Mouse (Mus musculus): ENCODE results near the gene Bdh1. TPM values are rescaled to one million over a fixed set of nuclear protein-coding genes. Genes with fewer than 3 reads are reported as not detected.

The Bdh1 gene
- total RNA-seq, 1 experiment = 12.0 TPM

- Histone ChIP-seq H3K9ac (ENCODE audit: insufficient read depth, low read depth, low read length, poor library complexity, severe bottlenecking) (no peak overlapping the region), H3K9me3 (ENCODE audit: control insufficient read depth, insufficient read depth, low read depth, low read length) (no peaks in the 10 kb centered on the region), H3K4me3 (ENCODE audit: insufficient read depth in 1 of 2, low read depth in 1 of 2, low read length in 2 of 2, poor library complexity in 1 of 2, severe bottlenecking in 1 of 2) (no peak overlapping the region), H3K4me1 (ENCODE audit: control insufficient read depth in 2 of 2, insufficient read depth in 2 of 2, low read length in 2 of 2, poor library complexity in 1 of 2) (peaks cover 2 to 8% of the 10 kb centered on the region in 2 experiments; a peak in 2 of 4 replicates), H3K27ac (ENCODE audit: insufficient read depth, low read depth, low read length, poor library complexity, severe bottlenecking) (no peak overlapping the region), H3K36me3 (ENCODE audit: control insufficient read depth, insufficient read depth, low read length, poor library complexity, severe bottlenecking) (no peaks in the 10 kb centered on the region)
- no peak for TF ChIP-seq ZNF384 (IDR thresholded peaks at IDR 0.05; ENCODE audit: low read depth, low read length)
- no peak for DNase-seq (ENCODE audit: low read depth, low spot score)
- in situ Hi-C loops (cut with MboI; ENCODE audit: low sequenced_read_pairs in 2 of 2, unreplicated experiment in 2 of 2) = no loop called here
Measured at GRCm38 (mm10) chr16:31415885-31416450, 6.1 kb upstream of the Bdh1 start.

GRCm38 (mm10) chr16:31418704-31419103, 3.4 kb upstream of the Bdh1 start:
- Histone ChIP-seq H3K4me1 (ENCODE audit: control insufficient read depth in 2 of 2, insufficient read depth in 2 of 2, low read length in 2 of 2, poor library complexity in 1 of 2) (peaks cover 0 to 2% of the 10 kb centered on the region in 2 experiments; a peak in 1 of 4 replicates), H3K9ac (ENCODE audit: insufficient read depth, low read depth, low read length, poor library complexity, severe bottlenecking) (no peak overlapping the region), H3K4me3 (ENCODE audit: insufficient read depth in 1 of 2, low read depth in 1 of 2, low read length in 2 of 2, poor library complexity in 1 of 2, severe bottlenecking in 1 of 2) (no peak overlapping the region), H3K27ac (ENCODE audit: insufficient read depth, low read depth, low read length, poor library complexity, severe bottlenecking) (no peak overlapping the region), H3K36me3 (ENCODE audit: control insufficient read depth, insufficient read depth, low read length, poor library complexity, severe bottlenecking) (no peaks in the 10 kb centered on the region), H3K9me3 (ENCODE audit: control insufficient read depth, insufficient read depth, low read depth, low read length) (no peaks in the 10 kb centered on the region)
- no peak for DNase-seq (ENCODE audit: low read depth, low spot score)
- TF ChIP-seq ZNF384 (IDR thresholded peaks at IDR 0.05; ENCODE audit: low read depth, low read length) (no peak), MAFK (IDR thresholded peaks at IDR 0.05; ENCODE audit: insufficient read depth, low read depth, low read length) (no peak), HCFC1 (IDR thresholded peaks at IDR 0.05; ENCODE audit: borderline replicate concordance, insufficient read depth, low read length) (no peak), CHD2 (IDR thresholded peaks at IDR 0.05; ENCODE audit: low read depth, low read length) (no peak), ZC3H11A (IDR thresholded peaks at IDR 0.05; ENCODE audit: borderline replicate concordance, low read depth, low read length) (no peak)
- in situ Hi-C loops (cut with MboI; ENCODE audit: low sequenced_read_pairs in 2 of 2, unreplicated experiment in 2 of 2) = no loop called here

GRCm38 (mm10) chr16:31419457-31419856, 2.6 kb upstream of the Bdh1 start:
- no peak overlapping the region for H3K4me3 ChIP-seq (ENCODE audit: insufficient read depth in 1 of 2, low read depth in 1 of 2, low read length in 2 of 2, poor library complexity in 1 of 2, severe bottlenecking in 1 of 2)
- in situ Hi-C loops (cut with MboI; ENCODE audit: low sequenced_read_pairs in 2 of 2, unreplicated experiment in 2 of 2) = no loop called here

GRCm38 (mm10) chr16:31422722-31423121, 642 bp downstream of the Bdh1 start:
- H3K27ac ChIP-seq (ENCODE audit: insufficient read depth, low read depth, low read length, poor library complexity, severe bottlenecking) = no peak overlapping the region
- H3K9ac ChIP-seq (ENCODE audit: insufficient read depth, low read depth, low read length, poor library complexity, severe bottlenecking) = no peak overlapping the region
- in situ Hi-C loops (cut with MboI; ENCODE audit: low sequenced_read_pairs in 2 of 2, unreplicated experiment in 2 of 2) = no loop called here
- no peaks in the 10 kb centered on the region for H3K36me3 ChIP-seq (ENCODE audit: control insufficient read depth, insufficient read depth, low read length, poor library complexity, severe bottlenecking)
- no peak overlapping the region for H3K4me3 ChIP-seq (ENCODE audit: insufficient read depth in 1 of 2, low read depth in 1 of 2, low read length in 2 of 2, poor library complexity in 1 of 2, severe bottlenecking in 1 of 2)
- DNase-seq (ENCODE audit: low read depth, low spot score) = no peak
- H3K4me1 ChIP-seq (ENCODE audit: control insufficient read depth in 2 of 2, insufficient read depth in 2 of 2, low read length in 2 of 2, poor library complexity in 1 of 2) = peaks cover 0 to 4% of the 10 kb centered on the region in 2 experiments; a peak in 1 of 4 replicates
- no peaks in the 10 kb centered on the region for H3K9me3 ChIP-seq (ENCODE audit: control insufficient read depth, insufficient read depth, low read depth, low read length)
- TF ChIP-seq ZC3H11A (IDR thresholded peaks at IDR 0.05; ENCODE audit: borderline replicate concordance, low read depth, low read length) = no peak
- no peak for TF ChIP-seq HCFC1 (IDR thresholded peaks at IDR 0.05; ENCODE audit: borderline replicate concordance, insufficient read depth, low read length)
- no peak for TF ChIP-seq ZNF384 (IDR thresholded peaks at IDR 0.05; ENCODE audit: low read depth, low read length)
- TF ChIP-seq MAFK (IDR thresholded peaks at IDR 0.05; ENCODE audit: insufficient read depth, low read depth, low read length) = no peak
- TF ChIP-seq CHD2 (IDR thresholded peaks at IDR 0.05; ENCODE audit: low read depth, low read length) = no peak

More at GRCm38 (mm10) chr16:31419457-31419856, 2.6 kb upstream of the Bdh1 start:
- TF ChIP-seq MAFK (IDR thresholded peaks at IDR 0.05; ENCODE audit: insufficient read depth, low read depth, low read length) (no peak), ZC3H11A (IDR thresholded peaks at IDR 0.05; ENCODE audit: borderline replicate concordance, low read depth, low read length) (no peak), HCFC1 (IDR thresholded peaks at IDR 0.05; ENCODE audit: borderline replicate concordance, insufficient read depth, low read length) (no peak), CHD2 (IDR thresholded peaks at IDR 0.05; ENCODE audit: low read depth, low read length) (no peak)
- Histone ChIP-seq H3K27ac (ENCODE audit: insufficient read depth, low read depth, low read length, poor library complexity, severe bottlenecking) (no peak overlapping the region), H3K36me3 (ENCODE audit: control insufficient read depth, insufficient read depth, low read length, poor library complexity, severe bottlenecking) (no peaks in the 10 kb centered on the region), H3K4me1 (ENCODE audit: control insufficient read depth in 2 of 2, insufficient read depth in 2 of 2, low read length in 2 of 2, poor library complexity in 1 of 2) (peaks cover 0 to 5% of the 10 kb centered on the region in 2 experiments; a peak in 1 of 4 replicates), H3K9me3 (ENCODE audit: control insufficient read depth, insufficient read depth, low read depth, low read length) (no peaks in the 10 kb centered on the region), H3K9ac (ENCODE audit: insufficient read depth, low read depth, low read length, poor library complexity, severe bottlenecking) (no peak overlapping the region)
- no peak for DNase-seq (ENCODE audit: low read depth, low spot score)

GRCm38 (mm10) chr16:31423368-31423767, 1.3 kb downstream of the Bdh1 start:
- TF ChIP-seq ZNF384 (IDR thresholded peaks at IDR 0.05; ENCODE audit: low read depth, low read length) (no peak), MAFK (IDR thresholded peaks at IDR 0.05; ENCODE audit: insufficient read depth, low read depth, low read length) (no peak), CHD2 (IDR thresholded peaks at IDR 0.05; ENCODE audit: low read depth, low read length) (no peak), HCFC1 (IDR thresholded peaks at IDR 0.05; ENCODE audit: borderline replicate concordance, insufficient read depth, low read length) (no peak), ZC3H11A (IDR thresholded peaks at IDR 0.05; ENCODE audit: borderline replicate concordance, low read depth, low read length) (no peak)
- H3K27ac ChIP-seq (ENCODE audit: insufficient read depth, low read depth, low read length, poor library complexity, severe bottlenecking) = no peak overlapping the region
- no peak for DNase-seq (ENCODE audit: low read depth, low spot score)
- H3K4me3 ChIP-seq (ENCODE audit: insufficient read depth in 1 of 2, low read depth in 1 of 2, low read length in 2 of 2, poor library complexity in 1 of 2, severe bottlenecking in 1 of 2) = no peak overlapping the region
- no peak overlapping the region for H3K9ac ChIP-seq (ENCODE audit: insufficient read depth, low read depth, low read length, poor library complexity, severe bottlenecking)
- peaks cover 0 to 4% of the 10 kb centered on the region in 2 experiments; a peak in 1 of 4 replicates for H3K4me1 ChIP-seq (ENCODE audit: control insufficient read depth in 2 of 2, insufficient read depth in 2 of 2, low read length in 2 of 2, poor library complexity in 1 of 2)
- no peaks in the 10 kb centered on the region for H3K9me3 ChIP-seq (ENCODE audit: control insufficient read depth, insufficient read depth, low read depth, low read length)
- no peaks in the 10 kb centered on the region for H3K36me3 ChIP-seq (ENCODE audit: control insufficient read depth, insufficient read depth, low read length, poor library complexity, severe bottlenecking)
- in situ Hi-C loops (cut with MboI; ENCODE audit: low sequenced_read_pairs in 2 of 2, unreplicated experiment in 2 of 2) = no loop called here
